Mouse (Mus musculus) erythroblast, embryonic 14.5 days (primary cell): Measurements from ENCODE around the gene Sec14l4. TPM values are rescaled to one million over a fixed set of nuclear protein-coding genes. Genes with fewer than 3 reads are reported as not detected.

Source experiments
- H3K27me3 ChIP-seq: 2 replicates; pipeline ENCODE4 v1.6.1; 2012; ENCODE audit warnings: inconsistent platforms; ENCODE audit not compliant: control insufficient read depth
- H3K36me3 ChIP-seq: 2 replicates; pipeline ENCODE4 v1.6.1; 2012; ENCODE audit warnings: mild to moderate bottlenecking, inconsistent platforms; ENCODE audit not compliant: control insufficient read depth
- H3K4me1 ChIP-seq: 2 replicates; pipeline ENCODE4 v1.6.1; 2012; ENCODE audit warnings: inconsistent platforms; ENCODE audit not compliant: control insufficient read depth
- H3K4me3 ChIP-seq: replicated peaks from 2 replicates; pipeline ENCODE3; 2012; ENCODE audit warnings: moderate library complexity, mild to moderate bottlenecking, inconsistent platforms
- H3K9me3 ChIP-seq: 2 replicates; pipeline ENCODE4 v1.6.1; 2012; ENCODE audit warnings: low read length, inconsistent platforms, mixed read lengths; ENCODE audit not compliant: control insufficient read depth
- GATA1 ChIP-seq: IDR thresholded peaks from 2 replicates; pipeline ENCODE4 v1.6.1; 2012; ENCODE audit warnings: low read length, inconsistent platforms, mixed read lengths
- TAL1 ChIP-seq: IDR thresholded peaks from 3 replicates; pipeline ENCODE4 v1.6.1; 2012; ENCODE audit warnings: low read length, inconsistent platforms, mixed read lengths
- polyA plus RNA-seq: library from polyadenylated mRNA; stranded (reverse); fragments of >175 nt; gene quantifications from 2 replicates; pipeline ENCODE4 v1.2.3, GENCODE M21; 2012

Sec14l4 gene
- polyA plus RNA-seq, 1 experiment: not detected

DNA sequence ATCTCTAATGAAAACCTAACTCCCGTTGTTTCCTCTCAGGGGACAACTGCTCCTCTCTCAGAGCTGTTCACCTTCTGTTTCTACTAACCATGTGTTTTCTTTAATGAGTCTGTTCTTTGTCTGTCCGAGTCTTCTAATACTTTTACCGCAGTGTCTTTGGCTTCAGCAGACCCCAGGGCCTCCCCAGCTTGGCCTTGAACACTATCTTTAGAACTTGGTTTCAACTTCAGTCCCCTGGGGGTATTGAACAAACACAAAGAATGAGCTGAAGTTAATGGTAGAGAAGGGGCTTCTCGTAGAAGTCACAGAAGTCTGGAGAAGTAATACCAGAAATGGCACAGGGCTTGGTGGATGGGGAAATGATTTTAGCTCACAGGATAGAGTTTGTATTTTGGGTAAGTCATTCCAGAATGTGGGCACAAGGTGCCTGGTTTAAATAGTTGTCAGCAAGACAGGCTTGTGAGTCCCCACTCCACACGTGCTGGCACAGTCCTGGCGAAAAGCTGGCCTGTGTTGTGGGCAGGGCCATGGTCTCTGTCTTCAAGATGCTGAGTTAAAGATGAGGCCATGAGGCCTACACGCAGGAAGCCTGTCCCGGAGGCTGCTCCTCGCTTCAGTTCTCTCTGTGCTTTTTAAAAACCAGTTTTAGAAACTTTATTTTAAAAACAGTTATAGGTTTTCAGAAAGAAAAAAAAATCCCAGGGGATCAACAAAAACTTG lies 5.3 kb downstream of the Sec14l4 start:
- TF ChIP-seq TAL1 (no peak), GATA1 (no peak)
- Histone ChIP-seq H3K36me3 (no peaks in the 10 kb centered on the region), H3K4me3 (no peak overlapping the region), H3K9me3 (no peaks in the 10 kb centered on the region), H3K4me1 (no peaks in the 10 kb centered on the region), H3K27me3 (no peaks in the 10 kb centered on the region)

- Histone ChIP-seq H3K4me3 (no peak overlapping the region), H3K36me3 (no peaks in the 10 kb centered on the region)
Observed at GRCm38 (mm10) chr11:4039951-4040350, 8.7 kb downstream of the Sec14l4 start.

GRCm38 (mm10) chr11:4041123-4041625 lies 9.9 kb downstream of the Sec14l4 start:
- Histone ChIP-seq H3K4me3 (no peak overlapping the region), H3K4me1 (no peaks in the 10 kb centered on the region), H3K9me3 (no peaks in the 10 kb centered on the region), H3K27me3 (no peaks in the 10 kb centered on the region), H3K36me3 (no peaks in the 10 kb centered on the region)
- no peak for TF ChIP-seq TAL1
- no peak for TF ChIP-seq GATA1

More at GRCm38 (mm10) chr11:4039951-4040350, 8.7 kb downstream of the Sec14l4 start:
- no peak for TF ChIP-seq GATA1
- no peak for TF ChIP-seq TAL1
- H3K27me3 ChIP-seq: no peaks in the 10 kb centered on the region
- no peaks in the 10 kb centered on the region for H3K9me3 ChIP-seq
- H3K4me1 ChIP-seq: no peaks in the 10 kb centered on the region

DNA sequence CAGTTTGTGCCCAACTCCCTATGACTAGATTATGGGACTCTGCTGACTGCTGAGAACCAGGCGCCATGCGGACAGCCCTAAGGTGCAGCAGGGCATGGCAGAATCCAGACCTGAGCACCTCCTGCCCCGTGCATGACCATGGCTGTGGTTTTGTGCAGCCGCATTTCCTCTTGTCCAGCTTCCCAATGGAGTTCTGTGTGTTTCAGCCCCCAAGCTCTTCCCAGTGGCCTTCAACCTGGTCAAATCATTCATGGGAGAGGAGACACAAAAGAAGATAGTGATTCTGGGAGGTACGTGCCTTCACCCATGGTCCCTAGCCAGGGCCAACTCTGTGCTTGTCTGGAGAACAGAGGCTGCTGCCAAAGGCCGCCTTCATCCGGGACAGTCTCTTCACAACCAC lies 11.8 kb downstream of the Sec14l4 start:
- H3K36me3 ChIP-seq: no peaks in the 10 kb centered on the region
- H3K4me3 ChIP-seq: no peak overlapping the region
- H3K4me1 ChIP-seq: no peaks in the 10 kb centered on the region
- H3K9me3 ChIP-seq: no peaks in the 10 kb centered on the region
- no peaks in the 10 kb centered on the region for H3K27me3 ChIP-seq
- TF ChIP-seq GATA1: no peak
- TF ChIP-seq TAL1: no peak

- H3K36me3 ChIP-seq: no peaks in the 10 kb centered on the region
- TF ChIP-seq TAL1 (no peak), GATA1 (no peak)
- H3K9me3 ChIP-seq: 0 out of 2 replicates have a peak, but pooled peaks cover 2% of the 10 kb centered on the region
- no peak overlapping the region for H3K4me3 ChIP-seq
- no peaks in the 10 kb centered on the region for H3K4me1 ChIP-seq
- no peaks in the 10 kb centered on the region for H3K27me3 ChIP-seq
Observed at GRCm38 (mm10) chr11:4046526-4046925, 15.3 kb downstream of the Sec14l4 start.

DNA sequence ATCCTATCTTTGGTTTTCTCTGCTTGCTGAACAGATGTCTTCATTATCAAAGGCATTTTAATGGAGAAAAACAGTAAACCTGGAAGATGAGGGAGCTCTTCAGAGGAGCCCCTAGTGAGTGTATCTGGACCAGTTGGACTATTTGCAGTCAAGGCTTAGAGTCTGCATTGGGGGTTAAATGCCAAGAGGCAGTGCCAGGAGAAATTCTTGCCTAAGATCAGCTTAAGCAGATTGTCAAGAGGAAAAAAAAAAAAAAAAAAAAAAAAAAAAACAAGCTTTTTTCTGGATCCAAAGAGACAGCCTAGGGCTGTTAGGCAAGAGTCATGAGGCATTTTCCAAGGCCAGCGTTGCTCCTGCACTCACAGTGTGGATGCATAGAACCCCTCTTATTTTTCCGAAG lies 16.5 kb downstream of the Sec14l4 start:
- Histone ChIP-seq H3K36me3 (no peaks in the 10 kb centered on the region), H3K4me1 (no peaks in the 10 kb centered on the region), H3K27me3 (no peaks in the 10 kb centered on the region), H3K4me3 (no peak overlapping the region), H3K9me3 (0 out of 2 replicates have a peak, but pooled peaks cover 2% of the 10 kb centered on the region)
- TF ChIP-seq TAL1 (no peak), GATA1 (no peak)

- TF ChIP-seq GATA1 (no peak), TAL1 (no peak)
- H3K4me1 ChIP-seq: no peaks in the 10 kb centered on the region
- H3K9me3 ChIP-seq: 0 out of 2 replicates have a peak, but pooled peaks cover 2% of the 10 kb centered on the region
- H3K4me3 ChIP-seq: no peak overlapping the region
- H3K36me3 ChIP-seq: no peaks in the 10 kb centered on the region
- H3K27me3 ChIP-seq: no peaks in the 10 kb centered on the region
Observed at GRCm38 (mm10) chr11:4048438-4048837, 17.2 kb downstream of the Sec14l4 start.

DNA sequence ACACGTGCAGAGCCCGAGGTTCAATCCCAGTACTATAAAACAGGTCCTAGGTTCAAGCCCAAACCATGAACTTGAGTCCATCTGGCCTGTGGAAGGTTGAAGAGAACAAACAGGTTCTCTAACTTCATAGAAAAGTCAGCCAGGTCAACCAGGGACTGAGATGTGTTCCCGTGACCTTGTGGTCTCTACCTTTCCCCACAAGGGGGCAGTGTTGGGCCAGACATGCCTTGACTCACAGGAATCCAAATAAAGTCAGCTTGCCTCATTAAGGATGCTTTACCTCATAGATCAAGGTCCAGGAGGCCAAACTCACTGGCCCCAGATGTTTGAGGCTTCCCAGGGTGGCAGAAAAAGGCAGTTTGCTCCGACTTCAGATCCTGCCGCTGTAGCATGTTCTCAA lies 22.3 kb downstream of the Sec14l4 start:
- H3K4me3 ChIP-seq: no peak overlapping the region
- H3K9me3 ChIP-seq: 0 out of 2 replicates have a peak, but pooled peaks cover 1% of the 10 kb centered on the region
- no peaks in the 10 kb centered on the region for H3K4me1 ChIP-seq
- H3K36me3 ChIP-seq: no peaks in the 10 kb centered on the region
- H3K27me3 ChIP-seq: 0 out of 2 replicates have a peak, but pooled peaks cover 2% of the 10 kb centered on the region
- no peak for TF ChIP-seq TAL1
- no peak for TF ChIP-seq GATA1

DNA sequence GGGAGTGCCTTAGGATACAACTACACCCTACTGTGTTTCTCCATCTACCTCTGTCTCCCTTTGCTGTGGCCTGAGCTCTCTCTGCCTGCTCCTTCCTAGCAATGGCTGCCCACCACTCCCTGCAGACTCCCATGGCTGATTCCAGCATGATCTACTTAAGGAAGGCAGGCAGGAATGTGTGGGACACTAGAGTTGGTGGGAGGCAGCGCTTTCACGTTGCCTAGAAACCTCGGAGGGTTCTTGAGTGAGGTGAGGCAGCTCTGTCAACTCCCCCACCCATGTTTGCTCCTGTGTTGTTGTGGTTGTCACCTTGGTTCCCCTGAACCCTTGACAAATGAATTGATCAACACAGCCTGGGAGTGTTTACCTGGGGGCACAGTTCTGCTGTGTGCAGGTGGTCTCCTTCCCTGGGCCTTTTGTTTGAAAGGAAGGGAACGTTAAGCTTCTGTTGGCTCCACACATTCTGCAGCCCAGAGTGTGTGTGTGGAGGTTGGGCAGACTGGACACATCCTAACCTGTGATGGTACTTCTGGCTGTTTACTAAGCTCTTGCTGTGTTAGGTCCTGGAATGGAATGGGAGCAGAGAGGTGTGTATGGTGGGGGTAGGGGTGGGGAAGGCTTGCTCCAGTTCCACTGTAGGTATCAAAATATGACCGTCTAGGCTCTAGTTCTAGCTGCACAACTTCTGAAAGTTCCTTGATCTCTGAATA lies 29.8 kb downstream of the Sec14l4 start:
- Histone ChIP-seq H3K4me3 (no peak overlapping the region), H3K4me1 (no peaks in the 10 kb centered on the region), H3K36me3 (no peaks in the 10 kb centered on the region), H3K27me3 (peaks cover 2% of the 10 kb centered on the region), H3K9me3 (no peaks in the 10 kb centered on the region)
- TF ChIP-seq TAL1 (no peak), GATA1 (no peak)
